Mouse (Mus musculus) cortical plate, adult 2 months (tissue): ENCODE results near the gene Abt1.

Experiments
- CTCF ChIP-seq: fragments of 200-500 bp; IDR thresholded peaks from 2 replicates; pipeline ENCODE4 v1.5.1; 2011; ENCODE audit warnings: mild to moderate bottlenecking, control low read depth, low read length; ENCODE audit not compliant: insufficient read depth; ENCODE audit errors: extremely low read depth
- POLR2A ChIP-seq: fragments of 200-500 bp; IDR thresholded peaks from 2 replicates; pipeline ENCODE4 v1.6.1; 2011; ENCODE audit warnings: mild to moderate bottlenecking, low read length, control low read depth; ENCODE audit not compliant: insufficient read depth; ENCODE audit errors: extremely low read depth

GRCm38 (mm10) chr13:23453926-23454325 is 30.3 kb upstream of the Abt1 start:
- no peak for TF ChIP-seq CTCF
- TF ChIP-seq POLR2A: no peak
